Mouse (Mus musculus) kidney, postnatal 14 days (tissue): ENCODE results near the gene Ina.

Experiments
- DNase-seq: peaks from one replicate; pipeline ENCODE4 v3.0.0; 2022; ENCODE audit warnings: mixed read lengths

The Ina gene

DNA sequence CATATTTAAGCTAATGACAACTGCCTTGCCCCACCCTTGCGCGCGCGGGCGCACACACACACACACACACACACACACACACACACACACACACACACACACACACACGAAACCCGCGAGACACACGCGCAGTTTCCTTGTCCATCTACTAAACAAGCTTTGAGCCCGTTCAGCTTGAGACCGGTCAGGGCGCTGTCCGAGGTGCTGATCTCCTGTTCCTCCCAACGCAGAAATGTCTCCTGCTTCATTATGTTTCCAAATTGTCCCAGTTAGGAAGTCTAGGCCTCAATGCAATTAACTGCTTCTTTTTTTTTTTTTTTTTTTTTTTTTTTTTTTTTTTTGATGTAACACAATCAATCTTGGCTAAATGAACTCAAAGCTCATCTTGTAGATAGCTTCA is 2.0 kb downstream of the Ina start:
- peak; percentile 86 for DNase-seq

DNA sequence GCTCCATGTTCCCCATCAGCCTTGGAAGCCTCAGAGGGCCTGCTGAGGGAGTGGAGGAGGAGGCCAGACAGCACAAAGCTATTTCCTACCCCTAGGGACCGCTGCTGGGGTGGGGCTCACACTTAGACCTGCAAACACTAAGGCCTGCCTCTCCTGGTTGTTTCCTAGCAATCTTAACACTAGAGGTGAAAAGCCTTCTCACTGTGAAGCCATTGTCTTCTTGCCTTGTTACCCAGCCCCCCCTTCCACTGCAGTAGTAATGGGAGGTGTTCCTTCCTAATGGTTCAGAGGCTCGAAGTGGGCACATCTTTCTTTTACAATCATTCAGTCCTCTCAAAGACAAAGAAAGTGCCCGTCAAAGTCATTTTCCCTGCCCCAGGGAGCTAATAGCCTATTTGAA is 3.3 kb downstream of the Ina start:
- DNase-seq = no peak

GRCm38 (mm10) chr19:47018330-47018729 is 3.8 kb downstream of the Ina start:
- DNase-seq = no peak

GRCm38 (mm10) chr19:47019326-47019725 is 4.8 kb downstream of the Ina start:
- DNase-seq = no peak

DNA sequence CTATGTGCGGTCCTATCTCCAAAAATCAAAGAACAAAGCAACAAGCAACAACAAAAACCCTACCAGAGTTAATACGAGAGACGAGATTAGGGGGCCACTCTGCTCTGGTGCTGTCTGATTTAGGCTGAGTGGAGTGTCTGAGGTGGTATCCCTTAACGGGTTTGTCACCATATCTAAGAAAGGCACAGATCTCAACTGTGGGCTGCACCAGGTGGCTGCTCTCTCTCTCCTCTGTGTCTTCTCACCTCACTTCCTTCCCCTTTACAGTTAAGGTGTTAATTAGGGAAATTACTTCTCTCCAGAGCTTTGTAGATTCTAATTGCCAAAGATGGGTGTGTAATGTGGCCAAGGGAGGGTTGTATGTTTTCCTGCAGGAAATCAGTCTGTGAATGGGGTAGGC is 8.2 kb downstream of the Ina start:
- no peak for DNase-seq

DNA sequence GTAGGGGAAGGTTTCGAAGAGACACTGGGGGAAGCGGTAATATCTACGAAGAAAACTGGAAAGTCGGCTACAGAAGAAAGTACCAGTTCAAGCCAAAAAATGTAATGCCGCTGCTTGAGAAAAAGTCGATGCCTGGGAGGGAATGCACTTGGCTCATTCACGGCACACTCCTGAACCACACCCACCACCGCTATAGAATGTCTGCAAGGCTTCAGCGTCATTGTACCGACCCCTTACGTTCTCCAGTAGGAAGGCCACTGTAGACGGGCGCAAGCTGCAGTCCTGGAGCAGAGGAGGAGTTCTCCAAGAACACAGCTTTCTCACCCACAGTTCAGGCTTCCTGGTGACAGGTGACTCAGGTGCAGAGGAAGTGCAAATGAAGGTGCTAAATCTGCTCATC is 9.0 kb downstream of the Ina start:
- DNase-seq = no peak

DNA sequence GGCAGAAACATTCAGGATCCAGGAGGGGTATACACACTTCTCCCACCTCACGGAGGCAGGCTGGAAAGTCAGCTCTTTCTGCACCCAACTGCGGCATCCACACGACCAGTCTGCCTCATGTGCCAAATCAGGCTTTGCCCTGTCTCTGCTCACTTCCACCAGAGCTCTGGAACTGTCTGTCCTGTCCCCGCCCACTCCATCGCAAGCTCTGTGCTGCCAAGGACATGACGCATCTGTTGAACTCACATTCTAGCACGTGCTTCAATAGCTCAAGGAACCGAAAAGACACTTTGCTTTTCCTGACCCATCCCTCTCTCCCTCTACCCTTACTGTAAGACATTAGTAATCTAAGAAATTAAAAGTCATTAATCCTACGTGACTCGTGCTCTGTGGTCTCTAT is 10.5 kb downstream of the Ina start:
- DNase-seq = no peak

- no peak for DNase-seq
Measured at GRCm38 (mm10) chr19:47026513-47026912, 12.0 kb downstream of the Ina start.

- no peak for DNase-seq
Measured at GRCm38 (mm10) chr19:47029796-47030195, 15.3 kb downstream of the Ina start.

DNA sequence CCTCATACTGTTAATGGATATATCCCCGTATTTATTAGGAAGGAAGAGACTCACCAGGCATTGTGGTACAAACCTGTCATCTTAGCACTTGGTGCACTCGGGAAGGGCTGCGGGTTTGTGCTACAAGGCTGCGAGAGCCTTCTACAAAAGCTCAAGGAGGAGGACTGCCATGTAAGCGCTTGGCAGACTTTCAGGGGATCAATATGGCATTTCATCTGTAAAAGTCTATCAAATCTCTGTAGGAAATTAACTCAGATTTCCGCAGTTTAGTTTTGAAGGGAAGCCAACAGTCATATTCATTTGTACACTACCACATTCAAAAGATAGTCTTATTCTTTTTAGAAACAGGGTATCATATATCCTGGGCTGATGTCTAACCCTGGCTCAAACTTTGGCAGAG is 17.3 kb downstream of the Ina start:
- DNase-seq = no peak

DNA sequence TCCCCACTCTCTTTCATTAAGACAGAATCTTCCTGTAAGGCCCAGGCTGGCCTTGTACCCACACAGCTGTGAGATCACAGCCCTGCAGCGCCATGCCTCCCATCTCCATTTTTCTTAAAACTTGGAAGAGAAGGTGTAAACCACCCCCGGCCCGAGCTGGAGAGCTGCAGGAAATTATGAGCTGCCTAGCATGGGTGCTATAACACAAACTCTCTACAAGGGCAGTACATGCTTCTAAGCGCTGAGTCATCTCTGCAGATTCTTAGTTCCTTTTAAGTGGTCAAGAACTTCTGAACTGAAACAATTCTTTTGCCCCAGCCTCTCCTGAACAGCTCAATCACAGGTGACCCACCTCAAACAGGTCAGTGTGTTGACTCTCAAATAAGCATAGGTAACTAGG is 20.4 kb downstream of the Ina start:
- DNase-seq = no peak

- DNase-seq = no peak
Measured at GRCm38 (mm10) chr19:47036596-47036995, 22.1 kb downstream of the Ina start.

DNA sequence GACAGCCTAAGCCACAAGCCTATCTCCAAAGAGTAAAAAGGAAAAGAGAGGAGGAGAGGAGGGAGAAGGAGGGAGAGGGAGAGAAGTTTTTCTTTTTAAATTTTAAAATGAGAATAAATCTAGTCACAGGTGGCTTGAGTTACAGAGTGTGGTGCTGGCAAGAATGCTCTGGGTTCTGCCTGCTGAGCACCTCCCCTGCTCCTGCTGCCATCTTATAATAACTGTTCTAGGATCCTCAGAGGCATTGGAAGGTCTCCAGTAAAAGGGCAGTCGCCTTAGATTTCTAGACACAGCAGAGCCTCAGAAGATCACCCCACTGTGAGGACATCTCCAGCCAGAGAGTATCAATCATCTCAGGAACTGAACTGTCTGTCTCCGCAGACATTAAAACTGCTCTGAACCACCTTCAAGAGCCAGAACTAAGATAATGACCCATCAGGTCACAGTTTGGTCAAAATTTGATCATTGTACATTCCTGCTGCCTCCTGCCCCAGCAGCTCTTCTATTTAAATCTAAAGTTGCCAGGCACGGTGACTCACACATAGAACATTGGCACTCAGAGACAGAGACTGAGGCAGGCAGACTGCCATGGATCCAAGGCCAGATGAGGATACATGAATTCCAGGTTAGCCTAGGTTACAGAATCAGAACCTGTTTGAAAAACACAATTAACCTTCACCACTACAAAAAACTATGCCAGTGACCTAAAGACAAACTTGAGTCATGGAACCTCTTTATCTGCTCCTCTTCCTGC is 26.4 kb downstream of the Ina start:
- no peak for DNase-seq

- no peak for DNase-seq
Measured at GRCm38 (mm10) chr19:47043608-47044007, 29.1 kb downstream of the Ina start.

- DNase-seq = no peak
Measured at GRCm38 (mm10) chr19:47046343-47046742, 31.8 kb downstream of the Ina start.

GRCm38 (mm10) chr19:47047236-47047833 is 32.8 kb downstream of the Ina start:
- no peak for DNase-seq

DNA sequence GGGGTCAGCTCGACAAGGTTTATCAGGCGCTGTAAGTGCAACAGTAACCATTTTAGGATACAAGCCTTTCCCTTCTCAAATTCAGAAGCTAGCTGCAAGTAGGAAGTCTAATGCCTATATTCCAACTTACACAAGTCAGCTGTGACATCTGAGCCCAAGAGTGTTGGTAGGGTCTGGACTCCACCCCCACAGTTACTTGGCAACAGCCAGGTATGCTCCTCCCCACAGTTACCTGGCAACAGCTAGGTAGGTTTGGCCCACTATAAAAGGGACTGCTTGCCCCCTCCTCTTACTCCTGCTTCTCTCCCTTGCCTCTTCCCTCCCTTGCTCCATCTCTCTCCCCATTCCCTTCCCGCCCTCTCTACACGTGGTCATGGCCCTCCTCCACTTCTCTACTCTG is 34.6 kb downstream of the Ina start:
- no peak for DNase-seq

- no peak for DNase-seq
Measured at GRCm38 (mm10) chr19:47049840-47050239, 35.3 kb downstream of the Ina start.

GRCm38 (mm10) chr19:47050271-47051032 is 36.0 kb downstream of the Ina start, which contains the start of gene Pcgf6:
TSS of gene Pcgf6 (minus strand) at chr19:47050906.
- peak; percentile 90 for DNase-seq

DNA sequence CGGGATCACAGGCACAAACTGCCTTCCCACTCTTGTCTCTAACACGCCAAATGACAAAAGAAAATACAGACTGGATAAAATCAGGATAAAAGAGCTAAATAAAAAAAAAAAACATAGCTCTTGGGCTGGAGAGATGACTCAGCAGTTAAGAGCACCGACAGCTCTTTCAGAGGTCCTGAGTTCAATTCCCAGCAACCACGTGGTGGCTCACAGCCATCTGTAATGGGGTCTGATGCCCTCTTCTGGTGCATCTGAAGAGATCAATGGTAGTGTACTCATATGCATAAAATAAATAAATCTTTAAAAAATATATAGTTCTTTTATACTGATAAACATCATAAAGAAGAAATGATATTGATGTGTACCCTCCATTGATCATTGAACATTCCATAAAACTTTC is 38.4 kb downstream of the Ina start:
- no peak for DNase-seq

DNA sequence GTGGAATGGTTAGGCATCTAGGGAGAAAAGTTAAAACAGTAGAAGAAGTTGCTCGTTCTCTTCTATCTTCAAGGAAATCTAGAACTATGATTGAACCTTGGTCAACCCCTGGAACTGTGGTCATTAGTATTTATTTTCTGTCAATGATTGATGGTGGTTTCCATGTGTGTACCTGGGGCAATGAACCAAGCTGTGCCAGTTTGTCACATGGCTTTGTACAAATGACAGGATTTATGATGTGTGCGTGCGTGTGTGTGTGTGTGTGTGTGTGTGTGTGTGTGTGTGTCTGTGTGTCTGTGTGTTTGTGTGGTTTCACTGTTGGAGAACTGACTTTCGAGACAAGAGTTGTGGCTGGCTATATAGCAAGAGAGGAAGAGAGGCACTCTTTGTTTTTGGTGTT is 39.0 kb downstream of the Ina start:
- DNase-seq = peak; percentile 68

DNA sequence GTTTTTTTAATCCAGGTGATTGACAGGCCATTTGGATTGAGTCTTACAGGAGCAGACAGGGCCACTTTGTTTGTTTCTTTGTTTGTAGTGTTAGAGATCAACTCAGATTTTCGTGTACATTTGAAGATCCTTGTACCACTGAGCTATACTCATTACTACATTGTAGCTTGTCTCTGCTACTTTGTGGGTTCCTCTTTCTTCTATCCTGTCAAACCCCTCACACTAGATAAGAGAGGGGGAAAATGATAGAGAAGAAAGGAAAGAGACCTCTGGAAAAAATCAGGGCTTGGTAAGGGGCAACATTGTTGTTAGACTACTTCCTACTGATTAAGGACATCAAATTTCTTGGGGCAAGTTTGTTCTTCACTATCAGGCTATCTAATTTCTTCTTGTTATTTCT is 43.2 kb downstream of the Ina start:
- no peak for DNase-seq

DNA sequence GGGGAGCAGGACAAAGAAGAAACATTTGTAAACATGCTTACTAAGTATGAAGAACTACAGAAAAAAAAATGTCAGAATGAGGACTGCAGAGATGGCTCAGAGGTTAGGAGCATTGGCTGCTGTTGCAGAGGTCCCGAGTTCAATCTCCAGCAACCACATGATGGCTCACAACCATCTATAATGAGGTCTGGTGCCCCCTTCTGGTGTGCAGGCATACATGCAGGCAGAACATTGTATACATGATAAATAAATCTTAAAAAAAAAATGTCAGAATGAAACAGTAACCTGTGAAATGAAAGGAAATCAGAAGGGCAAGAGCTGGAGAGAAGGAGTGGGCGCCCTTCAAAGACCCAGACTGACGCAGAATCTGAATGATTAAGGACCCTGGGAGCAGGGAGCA is 51.4 kb downstream of the Ina start:
- no peak for DNase-seq
